Mouse (Mus musculus) myocyte (in vitro differentiated cells): ENCODE measurements around the gene Csf1. TPM values are rescaled to one million over a fixed set of nuclear protein-coding genes. Genes with fewer than 3 reads are reported as not detected.
A peak's percentile ranks its signal among the peaks of the same experiment; 100 is the strongest.

Source experiments
- H3K27me3 ChIP-seq: one replicate; pipeline ENCODE4 v1.6.1; 2011; ENCODE audit not compliant: control insufficient read depth, insufficient read depth, insufficient read length
- H3K36me3 ChIP-seq: one replicate; pipeline ENCODE4 v1.6.1; 2011; ENCODE audit not compliant: control insufficient read depth, insufficient read depth
- H3K4me2 ChIP-seq: one replicate; pipeline ENCODE4 v1.6.1; 2011; ENCODE audit warnings: low read depth, control low read depth
- H3K4me3 ChIP-seq: one replicate; pipeline ENCODE4 v1.5.1; 2011; ENCODE audit warnings: mild to moderate bottlenecking, control low read depth, moderate library complexity
- H3K79me2 ChIP-seq: one replicate; pipeline ENCODE4 v1.6.1; 2011; ENCODE audit not compliant: control insufficient read depth, insufficient read depth
- H3ac ChIP-seq: one replicate; pipeline ENCODE4 v1.6.1; 2011; ENCODE audit not compliant: control insufficient read depth, insufficient read length
- CEBPB ChIP-seq: IDR thresholded peaks from 2 replicates; pipeline ENCODE4 v1.6.1; 2011; ENCODE audit warnings: mild to moderate bottlenecking, moderate library complexity; ENCODE audit not compliant: poor library complexity, insufficient read depth, severe bottlenecking
- E2F4 ChIP-seq: IDR thresholded peaks from one replicate; pipeline ENCODE4 v1.6.1; 2011; ENCODE audit warnings: mild to moderate bottlenecking, control low read depth, moderate library complexity; ENCODE audit not compliant: insufficient read depth
- MAX ChIP-seq: IDR thresholded peaks from one replicate; pipeline ENCODE4 v1.6.1; 2011; ENCODE audit warnings: low read depth, mild to moderate bottlenecking, control low read depth
- MYOD1 ChIP-seq, 3 experiments: IDR thresholded peaks; one replicate each; pipeline ENCODE4 v1.6.1; 2011; ENCODE audit warnings: control low read depth in 2 of 3, low read depth in 2 of 3, mild to moderate bottlenecking in 2 of 3, moderate library complexity in 1 of 3; ENCODE audit not compliant: insufficient read length in 2 of 3, control insufficient read depth in 1 of 3
- MYOG ChIP-seq, 3 experiments: IDR thresholded peaks; one replicate each; pipeline ENCODE4 v1.6.1; 2011; ENCODE audit warnings: control low read depth in 2 of 3, low read depth in 2 of 3, mild to moderate bottlenecking in 2 of 3; ENCODE audit not compliant: insufficient read length in 2 of 3, control insufficient read depth in 1 of 3, insufficient read depth in 1 of 3
- POLR2A ChIP-seq: IDR thresholded peaks from one replicate; pipeline ENCODE4 v1.6.1; 2011; ENCODE audit warnings: low read depth, mild to moderate bottlenecking, control low read depth, moderate library complexity; ENCODE audit not compliant: insufficient read length
- POLR2AphosphoS2 ChIP-seq: IDR thresholded peaks from one replicate; pipeline ENCODE4 v1.6.1; 2011; ENCODE audit warnings: low read depth, control low read depth; ENCODE audit not compliant: insufficient read length
- REST ChIP-seq: IDR thresholded peaks from one replicate; pipeline ENCODE4 v1.6.1; 2011; ENCODE audit warnings: mild to moderate bottlenecking, control low read depth, moderate library complexity; ENCODE audit not compliant: insufficient read depth, insufficient read length
- SRF ChIP-seq: IDR thresholded peaks from one replicate; pipeline ENCODE4 v1.6.1; 2011; ENCODE audit warnings: low read depth; ENCODE audit not compliant: control insufficient read depth, insufficient read length
- TCF12 ChIP-seq: IDR thresholded peaks from one replicate; pipeline ENCODE4 v1.6.1; 2011; ENCODE audit warnings: mild to moderate bottlenecking, control low read depth; ENCODE audit not compliant: poor library complexity, insufficient read depth, severe bottlenecking
- TCF3 ChIP-seq: IDR thresholded peaks from one replicate; pipeline ENCODE4 v1.6.1; 2011; ENCODE audit warnings: low read depth, control low read depth; ENCODE audit not compliant: insufficient read length
- USF1 ChIP-seq: IDR thresholded peaks from one replicate; pipeline ENCODE4 v1.6.1; 2011; ENCODE audit warnings: low read depth, mild to moderate bottlenecking, control low read depth, moderate library complexity
- polyA plus RNA-seq: library from polyadenylated mRNA; unstranded; fragments of >200 nt; fragmentation: generic; extraction: Trizol; gene quantifications from one replicate; pipeline ENCODE4 v1.2.1, GENCODE M21; 2012; ENCODE audit warnings: missing spikeins

The Csf1 gene
- polyA plus RNA-seq, 1 experiment = 68.1 TPM

DNA sequence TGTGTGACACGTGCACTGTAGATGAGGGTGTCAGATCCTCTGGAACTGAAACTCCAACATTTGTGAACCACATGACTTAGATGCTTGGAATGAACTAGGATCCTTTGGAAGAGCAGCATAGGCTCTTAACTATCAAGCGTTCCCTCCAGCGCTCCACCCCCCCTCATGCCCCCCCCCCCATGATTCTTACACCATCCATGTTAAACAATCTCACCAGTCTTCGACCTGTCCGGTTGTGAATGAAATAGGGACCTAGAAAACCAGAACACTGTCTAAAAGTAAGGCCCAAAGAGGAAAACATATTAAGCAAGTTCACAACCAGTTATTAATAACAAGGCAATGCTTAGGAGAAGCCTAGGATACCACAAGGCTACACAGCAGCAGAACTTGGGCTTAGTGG, 32.5 kb upstream of the Csf1 start:
- no peaks in the 10 kb centered on the region for H3K27me3 ChIP-seq
- no peak overlapping the region for H3ac ChIP-seq
- peak overlapping the region; percentile 46 for H3K4me2 ChIP-seq
- H3K36me3 ChIP-seq = no peaks in the 10 kb centered on the region
- no peaks in the 10 kb centered on the region for H3K79me2 ChIP-seq
- no peak overlapping the region for H3K4me3 ChIP-seq
- TF ChIP-seq MYOG (IDR thresholded peaks at IDR 0.05; ENCODE audit: control insufficient read depth in 1 of 3, insufficient read depth in 1 of 3, insufficient read length in 2 of 3, low read depth in 2 of 3) = no peak
- TF ChIP-seq TCF12 = no peak
- no peak for TF ChIP-seq TCF3
- no peak for TF ChIP-seq POLR2A
- TF ChIP-seq CEBPB = no peak

DNA sequence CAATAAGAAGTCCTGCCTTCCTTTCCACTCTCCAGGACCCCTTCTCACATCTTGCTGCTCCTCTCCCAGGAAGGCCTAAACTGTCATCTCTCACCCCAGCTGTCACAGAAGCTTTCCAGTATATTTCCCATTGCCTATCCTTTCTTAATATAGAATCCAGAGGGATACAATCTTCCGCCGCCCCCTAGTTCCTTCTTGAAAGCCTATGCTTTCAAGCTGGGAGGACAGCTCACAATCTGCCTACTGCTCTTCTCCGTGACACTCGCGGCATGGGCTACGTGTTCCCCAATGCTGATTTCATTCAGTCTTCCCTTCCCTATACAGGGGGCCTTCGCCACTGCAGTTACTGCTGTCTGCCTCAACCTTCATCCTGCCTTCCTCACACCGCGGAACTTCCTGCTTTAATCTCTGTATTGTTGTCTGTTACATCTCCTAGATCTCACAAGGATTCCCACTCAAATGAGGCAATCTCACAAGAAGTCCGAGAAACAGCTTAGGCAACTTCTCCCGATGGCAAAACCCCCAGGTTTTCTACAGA, 30.6 kb upstream of the Csf1 start:
- H3ac ChIP-seq = no peak overlapping the region
- TF ChIP-seq TCF12 (no peak), POLR2A (no peak), MYOD1 (IDR thresholded peaks at IDR 0.05; ENCODE audit: control insufficient read depth in 1 of 3, insufficient read length in 2 of 3, low read depth in 2 of 3) (no peak), MAX (no peak), POLR2AphosphoS2 (no peak), MYOG (IDR thresholded peaks at IDR 0.05; ENCODE audit: control insufficient read depth in 1 of 3, insufficient read depth in 1 of 3, insufficient read length in 2 of 3, low read depth in 2 of 3) (no peak), CEBPB (no peak), E2F4 (no peak), SRF (no peak), REST (no peak), USF1 (no peak), TCF3 (no peak)
- no peaks in the 10 kb centered on the region for H3K36me3 ChIP-seq
- no peaks in the 10 kb centered on the region for H3K27me3 ChIP-seq
- no peaks in the 10 kb centered on the region for H3K79me2 ChIP-seq
- no peak overlapping the region for H3K4me3 ChIP-seq
- H3K4me2 ChIP-seq = peak overlapping the region; percentile 21

DNA sequence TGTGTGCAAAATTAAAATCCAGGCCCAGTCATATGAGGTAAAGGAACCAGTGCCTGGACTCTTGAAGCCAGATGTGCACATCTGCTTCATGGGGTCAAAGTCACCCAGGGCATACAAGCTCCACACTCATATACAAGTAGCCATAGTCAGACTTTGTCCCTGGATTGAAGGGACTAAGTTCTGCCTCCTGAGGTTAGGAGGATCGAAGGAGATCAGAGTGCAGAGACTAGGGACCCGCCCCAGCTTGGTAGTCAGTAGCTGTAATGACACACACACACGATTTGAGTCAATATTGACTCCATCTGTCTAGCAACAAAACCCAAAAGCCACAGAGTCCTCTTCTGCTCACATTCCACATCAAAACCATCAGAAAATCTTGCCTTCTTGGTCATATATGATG, 30.0 kb upstream of the Csf1 start:
- H3K27me3 ChIP-seq = no peaks in the 10 kb centered on the region
- no peak overlapping the region for H3K4me3 ChIP-seq
- no peak overlapping the region for H3K4me2 ChIP-seq
- no peaks in the 10 kb centered on the region for H3K79me2 ChIP-seq
- TF ChIP-seq TCF12 (no peak), MYOD1 (IDR thresholded peaks at IDR 0.05; ENCODE audit: control insufficient read depth in 1 of 3, insufficient read length in 2 of 3, low read depth in 2 of 3) (no peak), REST (no peak), CEBPB (no peak)
- no peaks in the 10 kb centered on the region for H3K36me3 ChIP-seq
- no peak overlapping the region for H3ac ChIP-seq

DNA sequence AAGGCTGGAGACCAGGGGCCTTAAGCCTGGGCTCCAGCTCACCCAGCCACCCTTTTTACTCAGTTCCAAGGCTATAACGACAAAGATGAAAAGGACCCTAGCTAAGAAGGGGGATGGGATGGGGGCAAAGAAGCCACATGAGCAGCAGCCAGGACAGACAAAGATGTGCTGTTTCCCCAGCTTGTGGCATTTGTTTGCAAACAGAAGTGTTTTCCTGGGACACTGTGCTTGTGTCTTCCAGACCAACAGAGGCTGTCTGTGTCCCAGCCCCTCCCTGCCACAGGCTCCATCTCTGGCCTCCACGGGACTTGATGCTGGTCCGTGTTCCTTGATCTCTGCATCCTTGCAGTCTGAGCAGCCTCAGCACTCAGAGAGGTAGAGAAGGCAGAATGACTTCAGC, 28.6 kb upstream of the Csf1 start:
- Histone ChIP-seq H3K4me3 (no peak overlapping the region), H3K27me3 (no peaks in the 10 kb centered on the region), H3K36me3 (no peaks in the 10 kb centered on the region), H3K79me2 (no peaks in the 10 kb centered on the region), H3K4me2 (no peak overlapping the region), H3ac (no peak overlapping the region)
- no peak for TF ChIP-seq REST
- TF ChIP-seq TCF12 = no peak

DNA sequence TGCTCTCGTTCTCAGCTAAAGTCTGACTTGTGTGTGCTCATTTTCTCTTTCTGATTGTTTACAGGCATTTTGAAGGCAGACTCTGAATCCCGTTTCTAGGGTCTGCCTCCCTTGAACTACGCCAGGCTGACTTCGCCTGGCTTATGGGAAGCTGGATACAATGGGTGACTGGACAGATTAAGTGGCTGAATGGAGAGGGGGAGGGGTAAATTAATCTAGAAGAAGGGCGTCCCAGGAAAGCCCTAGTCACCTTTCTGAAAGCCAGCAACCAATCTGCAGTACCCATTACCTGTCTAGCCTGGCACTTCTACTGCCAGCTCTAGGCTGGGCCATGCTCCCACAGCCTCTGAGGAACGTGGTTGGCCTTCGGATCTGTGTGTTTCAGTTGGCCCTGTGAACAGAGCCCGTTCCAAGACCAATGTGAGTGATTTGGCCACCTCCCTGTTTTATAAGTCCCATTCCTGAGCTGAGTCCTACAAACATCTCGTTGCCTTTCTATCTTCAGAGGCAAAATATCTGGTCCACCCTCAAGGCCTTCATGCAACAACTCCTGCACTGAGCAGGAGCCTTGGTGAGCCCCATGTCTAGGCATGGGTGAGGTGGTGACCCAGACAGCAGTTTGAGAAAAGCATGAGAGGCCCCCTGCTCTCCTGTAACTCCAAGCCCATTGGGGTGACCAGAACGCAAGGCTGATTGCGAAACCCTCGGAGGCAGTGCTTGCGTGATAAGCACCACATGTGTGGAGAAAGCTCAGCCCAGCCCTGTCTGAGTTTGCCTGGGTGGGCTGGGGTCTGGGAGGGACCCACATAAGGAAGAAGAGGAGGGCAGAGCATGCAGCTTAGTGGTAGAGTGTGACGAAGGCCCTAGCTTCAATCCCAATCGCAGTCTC, 27.6 kb upstream of the Csf1 start:
- Histone ChIP-seq H3K4me2 (no peak overlapping the region), H3K36me3 (no peaks in the 10 kb centered on the region), H3K4me3 (no peak overlapping the region), H3K79me2 (no peaks in the 10 kb centered on the region), H3K27me3 (no peaks in the 10 kb centered on the region), H3ac (no peak overlapping the region)
- 0 out of 2 replicates have a peak, but pooled peaks have one; percentile 54 for TF ChIP-seq CEBPB
- no peak for TF ChIP-seq MYOD1 (IDR thresholded peaks at IDR 0.05; ENCODE audit: control insufficient read depth in 1 of 3, insufficient read length in 2 of 3, low read depth in 2 of 3)
